Mouse (Mus musculus): Measurements from ENCODE around the gene Ier3. TPM values are rescaled to one million over a fixed set of nuclear protein-coding genes. Genes with fewer than 3 reads are reported as not detected.

Ier3 gene
- total RNA-seq, 2 experiments from 2014 or later = 23.9 to 27.8 TPM

DNA sequence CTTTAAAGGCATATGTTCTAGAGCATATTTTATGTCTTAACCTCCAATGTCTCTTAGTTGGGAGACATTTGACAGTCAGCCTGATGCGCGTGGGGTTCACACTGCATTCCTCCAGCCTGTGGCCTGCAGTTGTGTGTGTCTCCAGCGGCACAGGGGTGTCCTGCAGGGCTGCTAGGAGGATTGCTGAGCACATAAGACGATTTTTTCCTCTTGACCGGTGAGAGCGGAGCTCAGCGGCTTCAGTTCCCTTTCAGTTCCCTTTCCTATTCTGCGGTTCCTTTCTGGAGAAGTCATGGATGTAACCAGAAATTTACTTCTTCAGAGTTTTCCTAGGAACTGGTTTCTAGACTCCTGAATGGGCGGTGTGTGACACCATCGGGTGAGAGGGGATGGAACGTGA, 12.1 kb upstream of the Ier3 start:
- no peak for DNase-seq
- intact Hi-C loops (cut with DNase I) = loop anchor here (5.0 kb wide), 1 partner anchor 67 kb away; no protein-coding TSS in a partner anchor

DNA sequence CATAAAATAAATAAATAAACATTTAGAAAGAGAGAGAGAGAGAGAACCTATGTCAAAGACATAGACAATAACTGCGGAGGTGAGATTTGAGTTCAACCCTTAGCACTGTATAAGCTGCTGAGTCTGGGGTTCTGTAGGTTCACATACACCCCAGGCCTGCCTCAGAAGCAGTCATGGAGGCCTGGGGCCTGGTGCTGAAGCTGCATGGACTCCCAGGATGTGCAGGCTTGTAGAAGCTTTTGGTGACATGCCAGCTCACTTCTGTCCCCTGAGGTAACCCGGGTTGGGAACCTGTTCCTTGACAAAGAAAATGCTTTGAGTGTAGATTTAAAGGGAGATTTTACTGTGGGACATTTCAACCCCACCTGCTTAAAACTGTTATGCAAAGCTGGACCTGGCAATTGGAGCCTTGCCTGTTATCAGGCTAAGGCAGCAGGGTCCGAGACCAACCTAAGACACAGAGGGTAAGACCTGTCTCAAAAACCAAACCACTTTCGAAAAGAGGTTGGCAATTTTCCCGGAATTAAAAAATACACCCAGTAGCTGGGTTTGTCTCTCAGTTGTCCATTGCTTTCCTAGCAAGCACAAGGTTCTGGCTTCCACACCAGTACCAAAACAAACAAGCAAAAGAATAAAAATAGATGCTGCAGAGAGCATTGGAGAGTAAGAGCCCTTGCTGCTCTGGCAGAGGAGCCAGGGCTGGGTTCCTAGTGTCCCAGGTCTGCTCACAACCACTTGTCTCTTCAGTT, 10.4 kb upstream of the Ier3 start:
- no peak for DNase-seq
- intact Hi-C loops (cut with DNase I) = no loop called here

- no peak for DNase-seq
- intact Hi-C loops (cut with DNase I) = no loop called here
These were observed 9.2 kb upstream of the Ier3 start for GRCm38 (mm10) chr17:35812307-35812706.

DNA sequence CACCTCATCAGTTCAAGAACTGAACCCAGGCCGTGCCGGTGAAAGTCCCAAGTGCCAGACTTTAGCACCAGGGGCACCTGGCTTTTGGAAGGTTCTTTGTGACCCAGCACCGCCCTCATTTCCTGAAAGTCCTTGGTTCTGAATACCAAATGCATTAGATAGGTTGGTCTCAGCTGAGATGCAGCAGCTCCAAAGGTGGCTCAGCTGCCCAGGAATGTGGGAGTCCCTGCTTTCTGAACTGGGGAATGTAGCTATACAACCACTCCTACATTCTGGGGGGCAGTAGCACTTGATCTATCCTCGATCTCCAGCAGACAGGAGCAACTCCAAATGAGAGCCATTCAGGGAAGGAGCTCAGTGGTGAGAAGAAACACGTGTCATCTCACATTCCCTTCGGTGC, 8.7 kb upstream of the Ier3 start:
- no peak for DNase-seq
- intact Hi-C loops (cut with DNase I) = no loop called here

DNA sequence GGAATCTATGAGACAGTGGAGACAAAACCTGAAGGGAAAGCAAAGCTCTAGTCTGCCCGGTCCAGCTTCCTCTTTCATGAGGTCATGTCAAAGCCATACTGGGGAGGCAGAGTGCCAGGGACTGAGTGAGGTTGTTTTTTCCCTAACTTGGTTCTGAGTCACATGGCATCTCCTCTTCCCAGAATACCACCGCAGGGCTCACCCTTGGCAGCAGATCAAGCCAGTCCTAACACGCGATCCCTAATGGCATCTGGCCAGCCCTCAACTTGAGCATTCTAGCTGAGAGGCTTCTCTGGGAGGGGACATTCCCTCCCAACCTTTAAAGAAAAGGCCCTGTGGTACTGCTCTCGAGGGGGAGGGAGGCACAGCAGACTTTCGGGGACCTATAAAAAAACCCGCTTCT, 8.2 kb upstream of the Ier3 start:
- peak; percentile 90 to 95 for DNase-seq
- intact Hi-C loops (cut with DNase I) = no loop called here

DNA sequence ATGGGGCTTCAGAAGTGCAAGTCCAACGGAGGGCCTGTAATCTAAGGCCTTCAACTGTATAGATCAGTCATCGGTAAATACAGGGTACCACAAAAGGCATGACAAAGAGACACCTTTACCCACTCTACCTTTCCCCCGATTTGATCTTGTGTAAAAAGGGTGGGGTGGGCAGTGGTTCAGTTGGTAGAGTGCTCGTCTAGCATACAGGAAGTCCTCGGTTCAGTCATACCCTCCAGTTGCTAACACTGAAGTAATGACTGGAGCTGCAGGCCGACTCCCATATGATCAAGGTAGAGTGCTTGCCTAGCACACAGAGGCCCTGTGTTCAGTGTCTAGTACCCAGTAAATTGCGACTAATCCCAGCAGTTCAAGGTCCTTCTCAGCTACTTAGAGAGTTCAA, 7.8 kb upstream of the Ier3 start:
- intact Hi-C loops (cut with DNase I) = no loop called here
- DNase-seq = no peak

DNA sequence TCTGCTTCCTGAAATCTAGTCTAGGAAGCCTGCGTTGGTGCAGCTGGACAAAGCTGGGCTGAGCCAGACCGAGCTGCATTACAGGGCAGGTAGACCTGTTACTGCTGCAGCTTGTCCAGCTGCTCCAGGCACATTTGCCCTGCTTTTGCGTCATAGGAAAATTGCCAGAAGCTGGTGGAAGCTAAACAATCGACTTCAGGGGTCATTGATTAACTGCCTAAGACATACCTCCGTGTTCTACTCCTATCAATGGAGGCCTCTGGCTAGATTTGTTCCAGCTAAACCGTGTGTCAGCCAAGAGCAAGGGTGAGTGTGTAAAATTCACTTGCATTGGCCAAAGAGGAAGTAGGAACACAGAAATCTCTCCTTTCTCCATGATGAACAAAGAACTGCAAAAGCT, 6.8 kb upstream of the Ier3 start:
- no peak for DNase-seq
- intact Hi-C loops (cut with DNase I) = no loop called here

DNA sequence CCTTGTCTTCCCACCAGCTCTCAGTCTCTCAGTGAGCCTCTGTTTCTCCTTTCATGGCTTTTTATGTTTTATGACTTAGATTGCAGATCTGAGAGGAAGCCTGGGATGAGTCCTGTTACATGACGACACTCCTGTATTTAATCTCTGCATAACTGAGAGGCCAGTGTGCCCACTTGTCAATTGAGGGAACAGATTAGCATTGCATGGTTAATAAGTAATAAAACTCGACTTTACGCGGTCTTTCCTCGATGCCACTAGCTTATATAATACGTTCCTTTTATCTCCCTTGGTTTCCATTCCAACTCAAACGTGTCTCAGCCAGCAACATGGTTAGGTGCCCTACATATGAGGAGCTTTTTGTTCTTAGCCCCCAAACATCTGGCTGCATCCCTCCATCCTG, 5.6 kb upstream of the Ier3 start:
- intact Hi-C loops (cut with DNase I) = no loop called here

GRCm38 (mm10) chr17:35816686-35817085, 4.8 kb upstream of the Ier3 start:
- no peak for DNase-seq
- intact Hi-C loops (cut with DNase I) = no loop called here

More for the DNA sequence above, 5.6 kb upstream of the Ier3 start:
- no peak for DNase-seq

- intact Hi-C loops (cut with DNase I) = no loop called here
- no peak for DNase-seq
These were observed 4.3 kb upstream of the Ier3 start for GRCm38 (mm10) chr17:35817226-35817625.

DNA sequence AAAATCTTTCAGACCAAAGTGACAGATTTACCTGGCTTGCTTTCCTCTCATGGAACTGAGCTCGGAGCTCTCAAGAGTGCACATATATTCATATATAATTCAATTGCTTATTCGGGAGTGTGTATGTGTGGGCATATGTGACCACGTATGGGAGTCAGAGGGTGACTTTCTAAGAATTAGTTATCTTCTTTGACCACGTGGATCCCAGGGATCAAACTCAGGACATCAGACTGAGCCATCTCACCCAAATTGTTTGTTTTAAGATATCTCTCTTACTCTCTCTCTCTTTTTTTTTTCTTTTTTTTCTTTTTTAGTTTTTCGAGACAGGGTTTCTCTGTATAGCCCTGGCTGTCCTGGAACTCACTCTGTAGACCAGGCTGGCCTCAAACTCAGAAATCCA, 1.4 kb upstream of the Ier3 start:
- intact Hi-C loops (cut with DNase I) = loop anchor here (2.0 kb wide), 1 partner anchor 33 kb away; no protein-coding TSS in a partner anchor
- no peak for DNase-seq

DNA sequence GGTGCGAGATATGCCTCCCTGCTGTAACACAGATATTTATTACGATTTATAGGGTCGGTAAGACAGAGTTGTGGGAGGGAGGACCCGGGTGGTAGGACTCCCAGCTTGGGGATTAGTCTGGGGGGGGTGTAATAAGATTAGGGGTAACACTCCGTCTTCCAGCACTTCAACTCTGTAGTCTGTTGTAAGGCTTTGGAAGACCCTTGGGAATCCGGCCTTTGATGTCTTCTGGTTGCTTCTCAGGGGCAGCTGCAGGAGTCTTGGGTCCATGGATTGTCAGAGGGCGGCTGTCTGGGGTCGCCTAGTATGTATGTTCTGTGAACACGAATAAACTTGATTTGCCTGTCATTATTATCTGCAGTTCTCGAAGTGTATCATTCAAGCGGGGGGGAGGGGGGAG, 1.1 kb downstream of the Ier3 start:
- intact Hi-C loops (cut with DNase I) = no loop called here
- DNase-seq = no peak

DNA sequence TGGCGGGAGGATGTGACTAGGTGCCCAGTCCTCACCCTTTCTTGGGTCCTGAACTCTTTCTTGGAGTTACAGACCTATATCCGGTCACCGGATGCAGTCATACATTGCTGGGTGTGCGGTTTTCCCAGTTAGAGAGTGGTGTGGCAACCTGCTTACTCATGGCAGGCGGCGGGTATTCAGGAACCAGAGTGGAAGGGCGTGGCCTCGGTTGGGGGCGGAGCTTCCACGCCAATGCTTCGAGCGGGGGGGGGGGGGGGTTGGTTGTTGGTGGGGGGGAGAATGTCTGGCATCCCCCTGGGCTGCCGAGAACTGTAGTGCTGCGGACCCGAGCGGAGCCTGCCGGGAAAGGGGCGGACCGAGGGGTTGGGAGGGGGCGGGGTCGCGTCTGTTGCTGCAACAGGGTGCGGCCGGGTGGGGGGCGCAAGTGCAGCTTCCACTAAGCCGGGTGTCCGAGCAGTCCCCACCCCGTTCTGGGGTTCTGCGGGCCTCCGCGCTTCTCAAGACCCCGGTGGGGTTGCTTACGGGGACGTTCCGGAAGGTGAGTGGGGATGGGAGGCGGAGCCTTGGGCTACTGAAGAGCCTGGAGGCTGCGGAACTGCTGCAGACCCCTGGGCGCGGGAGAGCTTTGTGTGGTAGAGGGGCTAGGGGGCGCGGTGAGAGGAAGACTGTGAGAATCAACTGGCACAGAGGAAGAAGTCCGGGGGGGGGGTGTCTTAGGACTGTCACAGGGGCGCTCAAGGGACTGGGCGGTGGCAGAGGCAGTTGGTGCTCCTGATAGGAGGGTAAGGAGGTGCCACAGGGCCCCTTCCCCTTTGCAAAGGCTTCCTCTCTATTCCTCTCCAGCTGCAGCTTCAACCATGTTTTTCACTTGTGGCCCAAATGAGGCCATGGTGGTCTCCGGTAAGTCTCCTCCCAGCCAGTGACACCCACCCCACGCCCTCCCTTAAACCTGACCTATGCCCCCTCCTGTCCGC, 1.8 kb downstream of the Ier3 start, which contains the start of gene Flot1:
Gene Flot1 (plus strand): TSS at position 267 of the 974 bp plus-strand sequence.
- DNase-seq = peak; percentile 86 to 89
- intact Hi-C loops (cut with DNase I) = no loop called here

DNA sequence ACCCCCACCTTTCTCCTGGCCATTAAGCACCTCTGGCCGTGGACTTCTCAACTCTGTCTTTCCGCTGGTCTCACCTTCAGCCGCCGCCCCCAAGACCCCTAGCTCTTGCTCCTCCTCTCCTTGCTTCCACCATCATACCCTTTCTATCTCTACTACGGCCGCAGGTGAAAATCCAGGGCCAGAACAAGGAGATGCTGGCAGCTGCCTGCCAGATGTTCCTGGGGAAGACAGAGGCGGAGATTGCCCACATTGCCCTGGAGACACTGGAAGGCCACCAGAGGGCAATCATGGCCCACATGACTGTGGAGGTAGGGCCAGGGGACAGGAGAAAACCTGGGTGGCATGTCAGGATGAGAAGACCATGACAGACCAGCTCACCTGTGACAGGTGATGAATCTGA, 2.9 kb downstream of the Ier3 start:
- intact Hi-C loops (cut with DNase I) = no loop called here
- no peak for DNase-seq

- intact Hi-C loops (cut with DNase I) = loop anchor here (5.0 kb wide), 1 partner anchor 167 kb away; no protein-coding TSS in a partner anchor
- no peak for DNase-seq
These were observed 3.8 kb downstream of the Ier3 start for GRCm38 (mm10) chr17:35825109-35825850.

DNA sequence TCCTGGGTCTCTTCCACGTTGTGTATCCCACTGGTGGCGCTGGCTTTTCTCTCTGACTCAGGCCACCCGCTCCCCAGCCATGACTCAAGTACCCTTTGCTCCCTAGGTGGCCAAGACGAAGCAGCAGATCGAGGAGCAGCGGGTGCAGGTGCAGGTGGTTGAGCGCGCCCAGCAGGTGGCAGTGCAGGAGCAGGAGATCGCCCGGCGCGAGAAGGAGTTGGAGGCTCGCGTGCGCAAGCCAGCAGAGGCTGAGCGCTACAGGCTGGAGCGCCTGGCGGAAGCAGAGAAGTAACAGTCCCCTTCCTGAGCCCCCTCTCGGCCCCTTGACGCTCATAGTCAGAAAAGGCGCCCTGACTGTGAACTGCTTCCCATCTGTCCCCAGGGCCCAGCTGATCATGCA, 8.3 kb downstream of the Ier3 start:
- intact Hi-C loops (cut with DNase I) = loop anchor here (2.0 to 10.0 kb wide), 3 partner anchors 91 to 163 kb away; partner anchors contain the start of gene Gnl1

DNA sequence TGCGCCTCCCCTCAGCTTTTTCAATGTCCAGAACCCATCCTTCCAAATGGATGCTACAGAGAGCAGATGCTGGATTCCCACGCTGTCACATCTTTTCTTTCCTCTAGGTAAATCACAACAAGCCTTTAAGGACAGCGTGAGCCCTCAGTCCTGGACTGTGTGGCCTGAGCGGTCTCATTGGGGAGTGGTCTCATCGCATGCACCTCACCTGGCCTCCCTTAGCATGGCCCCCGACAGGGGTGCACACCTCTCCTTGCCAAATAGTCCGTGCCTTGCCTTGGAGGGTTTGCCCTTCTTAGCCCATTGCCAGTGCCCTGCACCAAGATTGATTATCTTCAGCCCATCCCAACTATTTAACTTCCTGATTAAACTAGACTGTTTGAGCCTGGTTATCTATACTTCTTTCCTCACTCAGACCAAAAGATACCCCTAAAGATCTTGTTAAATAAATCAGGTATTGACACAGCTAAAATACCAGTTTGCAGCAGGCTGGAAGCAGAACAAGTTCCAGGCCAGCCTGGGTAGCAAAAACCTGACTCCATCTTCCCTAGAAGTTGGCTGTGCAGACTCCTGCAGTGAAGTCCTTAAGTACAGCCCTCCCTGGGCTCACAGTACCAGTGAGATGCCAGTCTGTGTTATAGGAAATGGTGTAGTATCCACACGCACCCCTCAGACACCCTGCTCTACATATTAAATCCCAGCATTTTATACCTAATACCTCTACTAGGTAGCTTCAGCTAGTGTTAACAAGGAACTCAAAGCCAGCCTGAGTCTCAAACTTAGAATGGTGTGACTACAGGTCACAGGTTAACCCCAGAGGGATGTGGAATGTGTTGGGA, 11.1 kb downstream of the Ier3 start:
- no peak for DNase-seq
- intact Hi-C loops (cut with DNase I) = loop anchor here (10.0 kb wide), 1 partner anchor 142 kb away; the partner anchor contains the start of gene Gnl1

More for the DNA sequence above, 8.3 kb downstream of the Ier3 start:
- peak; percentile 86 to 89 for DNase-seq

DNA sequence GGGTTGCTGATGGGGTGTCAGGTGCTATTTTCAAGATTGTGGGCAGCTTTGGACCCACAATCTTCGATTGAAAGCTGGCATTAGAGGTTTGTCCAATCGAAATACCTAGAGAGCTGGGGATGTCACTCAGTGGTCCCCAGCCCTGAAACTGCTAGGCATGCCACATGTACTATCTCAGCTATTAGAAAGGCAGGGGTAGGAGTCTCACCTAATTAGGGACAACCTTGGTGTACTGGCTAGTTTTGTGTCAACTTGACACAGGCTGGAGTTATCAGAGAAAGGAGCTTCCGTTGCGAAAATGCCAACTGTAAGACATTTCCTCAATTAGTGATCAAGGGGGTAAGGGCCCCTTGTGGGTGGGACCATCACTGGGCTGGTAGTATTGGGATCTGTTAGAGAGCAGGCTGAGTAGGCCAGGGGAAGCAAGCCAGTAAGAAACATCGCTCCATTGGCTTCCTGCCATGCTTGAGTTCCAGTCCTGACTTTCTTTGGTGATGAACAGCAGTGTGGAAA, 11.8 kb downstream of the Ier3 start:
- no peak for DNase-seq
- intact Hi-C loops (cut with DNase I) = loop anchor here (10.0 kb wide), 1 partner anchor 142 kb away; the partner anchor contains the start of gene Gnl1

DNA sequence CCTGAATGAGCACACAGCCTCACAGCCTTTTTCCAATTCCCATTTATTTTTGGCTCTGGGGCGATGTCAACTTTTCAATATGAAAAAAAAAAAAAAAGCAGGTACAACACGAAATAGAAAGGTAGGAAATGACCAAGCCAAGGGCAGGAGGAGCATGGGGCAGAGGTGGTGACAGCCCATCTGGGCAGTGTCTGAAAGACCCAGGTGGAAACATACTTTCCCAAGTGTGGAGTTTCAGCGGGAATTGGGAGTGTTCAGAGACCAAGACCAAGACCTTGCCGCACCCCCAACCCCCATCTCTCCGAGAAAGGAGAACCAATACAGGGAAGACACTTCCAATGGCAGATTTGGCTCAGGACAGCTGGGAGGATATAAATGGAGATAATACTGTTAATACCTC, 12.4 kb downstream of the Ier3 start:
- intact Hi-C loops (cut with DNase I) = loop anchor here (10.0 kb wide), 1 partner anchor 141 kb away; the partner anchor contains the start of gene Gnl1
- DNase-seq = no peak
